8 mouse cellular contexts compared by ENCODE assay signal in genomic region chr2:13372256-13372824, GRCm38 (mm10).
DNase-seq lines count a peak whose midpoint lies in the region; ATAC-seq lines count a peak whose summit lies in the region.

No protein-coding gene starts in this region.

- peak overlapping the region; percentile 54 for H3K4me2 ChIP-seq in heart, embryonic 12.5 days

- H3K4me1 ChIP-seq in embryonic facial prominence, embryonic 10.5 days = peaks cover 31% of the 10 kb centered on the region
- peaks cover 23% of the 10 kb centered on the region for H3K4me1 ChIP-seq in heart, embryonic 12.5 days (replicated peaks)
- H3K4me1 ChIP-seq in midbrain, embryonic 10.5 days = peaks cover 47% of the 10 kb centered on the region

- ATAC-seq in heart, embryonic 12.5 days (ENCODE audit: insufficient number of reproducible peaks, low FRiP score) = peak; percentile 95
- no peak for ATAC-seq in erythroblast, adult 5-6 weeks (replicated peaks; ENCODE audit: low FRiP score, poor library complexity, severe bottlenecking)

- H3K4me3 ChIP-seq in embryonic facial prominence, embryonic 10.5 days = peak overlapping the region; percentile 33
- H3K4me3 ChIP-seq in heart, embryonic 12.5 days = peak overlapping the region; percentile 4; the same call in 1 of the 2 replicates
- peak overlapping the region; percentile 30 for H3K4me3 ChIP-seq in midbrain, embryonic 10.5 days

- no peaks in the 10 kb centered on the region for H3K36me3 ChIP-seq in embryonic facial prominence, embryonic 10.5 days (replicated peaks)
- no peaks in the 10 kb centered on the region for H3K36me3 ChIP-seq in heart, embryonic 12.5 days
- H3K36me3 ChIP-seq in midbrain, embryonic 10.5 days = no peaks in the 10 kb centered on the region

- H3K9ac ChIP-seq in heart, embryonic 12.5 days = no peak overlapping the region

- DNase-seq in Muller cell, postnatal 12 days (ENCODE audit: inconsistent ontology term) = peak; percentile 90
- DNase-seq in embryonic facial prominence, embryonic 10.5 days (ENCODE audit: low spot score) = peak; percentile 84
- DNase-seq in kidney, postnatal 14 days = peak; percentile 58
- peak; percentile 85 for DNase-seq in midbrain, embryonic 10.5 days (ENCODE audit: low spot score)
- no peak for DNase-seq in frontal cortex, postnatal 10 days (ENCODE audit: low spot score in 2 of 2)
- no peak for DNase-seq in natural killer cell, adult 2 months (ENCODE audit: low spot score in 2 of 2)

- no peaks in the 10 kb centered on the region for H3K27me3 ChIP-seq in embryonic facial prominence, embryonic 10.5 days (replicated peaks; ENCODE audit: low read depth, poor library complexity, severe bottlenecking)
- no peaks in the 10 kb centered on the region for H3K27me3 ChIP-seq in heart, embryonic 12.5 days (replicated peaks)
- H3K27me3 ChIP-seq in midbrain, embryonic 10.5 days (ENCODE audit: low read depth, poor library complexity, severe bottlenecking) = no peaks in the 10 kb centered on the region

- WGBS in embryonic facial prominence, embryonic 10.5 days = 3% methylated on average over 5 of the region's 5 CpGs
- under 1% methylated on average over 5 of the region's 5 CpGs for WGBS in heart, embryonic 12.5 days
- 2% methylated on average over 5 of the region's 5 CpGs for WGBS in midbrain, embryonic 10.5 days

- H3K9me3 ChIP-seq in embryonic facial prominence, embryonic 10.5 days = no peaks in the 10 kb centered on the region
- H3K9me3 ChIP-seq in heart, embryonic 12.5 days (replicated peaks) = no peaks in the 10 kb centered on the region
- no peaks in the 10 kb centered on the region for H3K9me3 ChIP-seq in midbrain, embryonic 10.5 days (replicated peaks)

- H3K27ac ChIP-seq in embryonic facial prominence, embryonic 10.5 days (replicated peaks) = peak overlapping the region; percentile 87
- peak overlapping the region; percentile 98 for H3K27ac ChIP-seq in heart, embryonic 12.5 days (ENCODE audit: poor library complexity, severe bottlenecking)
- H3K27ac ChIP-seq in midbrain, embryonic 10.5 days (replicated peaks) = peak overlapping the region; percentile 91

Comparison
In these comparisons a context has a peak if more than half of its experiments do, and no peak if none do; other contexts are left out.
1. DNase-seq: peak in Muller cell, postnatal 12 days (single experiment), embryonic facial prominence, embryonic 10.5 days (single experiment), kidney, postnatal 14 days (single experiment) and midbrain, embryonic 10.5 days (single experiment); none in frontal cortex, postnatal 10 days (0 of 2) and natural killer cell, adult 2 months (0 of 2).
2. Peak in every context shown above with its lines, with median percentiles within 50 percentile points of each other: H3K27ac ChIP-seq and H3K4me3 ChIP-seq.